Mouse (Mus musculus): ENCODE data around the gene Sarm1.

Sarm1 gene

DNA sequence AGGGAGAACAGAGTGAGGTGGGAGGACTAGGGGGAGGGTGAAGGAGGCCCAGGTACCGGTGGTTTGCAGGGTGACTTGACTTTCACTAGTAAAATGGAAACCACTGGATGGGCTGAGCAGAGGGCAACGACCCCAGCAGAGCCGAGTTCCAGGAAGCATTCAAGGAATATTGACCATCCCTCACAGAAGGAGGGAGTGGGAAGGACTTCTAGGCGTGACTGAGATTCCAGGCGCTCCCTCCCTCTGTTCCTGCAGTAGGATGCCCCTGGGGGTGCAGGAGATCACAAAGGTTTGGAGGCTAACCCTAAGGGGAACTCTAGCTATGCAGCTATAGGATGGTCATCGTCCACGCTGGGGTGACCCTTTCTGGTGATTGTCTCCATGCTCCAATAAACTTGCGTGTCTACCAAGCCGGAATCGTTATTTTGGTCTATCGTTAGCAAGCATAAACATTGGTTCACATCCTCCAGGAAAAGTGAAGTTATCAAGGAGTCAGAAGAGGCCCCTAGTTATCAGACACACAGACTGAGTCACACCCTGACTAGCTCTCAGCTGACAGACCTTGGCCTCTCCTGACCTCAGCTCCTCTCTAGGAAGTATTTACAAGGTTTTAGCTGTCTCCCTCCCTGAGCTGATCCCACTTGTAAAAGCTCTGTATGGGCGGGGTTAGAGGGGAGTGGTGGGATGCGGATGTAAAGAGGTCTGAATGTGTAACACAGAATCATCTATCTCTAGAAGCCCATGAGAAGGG lies 34.1 kb downstream of the Sarm1 start:
- ATAC-seq (ENCODE audit: low TSS enrichment): no peak

DNA sequence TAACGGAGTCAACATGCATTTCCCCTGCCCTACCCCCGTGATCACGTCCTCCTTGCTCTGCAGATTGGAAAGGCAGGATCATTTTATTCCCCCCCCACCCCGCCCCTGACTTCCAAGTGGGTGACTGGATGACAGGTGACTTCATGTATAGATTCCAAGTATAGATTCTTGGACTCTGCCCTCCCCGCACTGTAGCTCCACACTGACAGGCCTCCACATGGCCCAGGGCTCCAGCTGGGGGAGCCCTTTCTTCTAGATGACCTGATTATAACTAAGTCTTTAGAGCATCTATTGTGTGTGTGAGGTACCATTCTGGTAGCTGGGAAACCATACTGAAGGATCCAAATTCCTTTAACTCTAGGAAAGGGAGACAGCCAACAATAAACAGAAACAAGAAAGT lies 34.9 kb downstream of the Sarm1 start:
- ATAC-seq (ENCODE audit: low TSS enrichment): no peak

GRCm38 (mm10) chr11:78461894-78462293 lies 35.7 kb downstream of the Sarm1 start:
- ATAC-seq (ENCODE audit: low TSS enrichment): no peak

GRCm38 (mm10) chr11:78458740-78459139 lies 38.8 kb downstream of the Sarm1 start:
- no peak for ATAC-seq (ENCODE audit: low TSS enrichment)

- ATAC-seq (ENCODE audit: low TSS enrichment): no peak
Measured at GRCm38 (mm10) chr11:78455308-78455707, 42.2 kb downstream of the Sarm1 start.

GRCm38 (mm10) chr11:78454276-78454675 lies 43.3 kb downstream of the Sarm1 start:
- ATAC-seq (ENCODE audit: low TSS enrichment): no peak

- ATAC-seq (ENCODE audit: low TSS enrichment): no peak
Measured at GRCm38 (mm10) chr11:78453675-78454074, 43.9 kb downstream of the Sarm1 start.

DNA sequence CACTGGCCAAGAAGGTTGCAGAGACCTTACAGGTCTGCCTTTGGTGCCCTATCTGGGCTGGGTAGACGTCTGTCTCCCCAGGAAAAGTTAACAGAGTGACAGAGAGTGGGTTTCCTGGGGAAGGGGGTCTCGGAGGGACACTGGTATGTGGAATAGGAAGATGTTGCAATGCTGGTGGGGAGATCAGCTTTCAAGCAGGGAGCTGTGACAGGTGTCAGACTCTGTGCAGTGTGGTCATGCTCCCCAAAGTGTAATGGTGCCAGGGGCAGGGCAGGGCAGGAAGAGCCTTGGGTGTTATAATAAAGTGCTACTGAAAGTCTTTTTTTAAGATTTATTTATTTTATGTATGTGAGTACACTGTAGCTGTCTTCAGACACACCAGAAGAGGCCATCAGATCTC lies 47.2 kb downstream of the Sarm1 start:
- no peak for ATAC-seq (ENCODE audit: low TSS enrichment)

DNA sequence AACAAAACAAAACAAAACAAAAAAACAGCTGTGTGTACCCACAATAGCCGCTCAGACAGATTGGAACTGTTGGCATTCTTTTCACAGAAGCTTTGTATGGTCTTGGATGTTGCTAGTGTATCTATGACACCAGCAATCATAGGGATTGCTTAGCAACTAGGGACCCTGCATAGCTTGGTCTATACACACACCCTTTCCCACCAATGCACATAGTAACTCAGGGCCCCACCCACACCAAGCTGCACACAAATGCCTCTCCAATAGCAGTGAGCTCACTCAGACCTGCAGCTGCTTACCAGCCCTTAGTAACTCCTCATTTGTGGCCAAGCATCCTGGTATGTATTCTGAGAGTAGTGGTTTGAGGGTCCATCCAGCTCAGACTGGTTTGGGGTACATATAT lies 49.3 kb downstream of the Sarm1 start:
- no peak for ATAC-seq (ENCODE audit: low TSS enrichment)

- no peak for ATAC-seq (ENCODE audit: low TSS enrichment)
Measured at GRCm38 (mm10) chr11:78447168-78447567, 50.4 kb downstream of the Sarm1 start.

DNA sequence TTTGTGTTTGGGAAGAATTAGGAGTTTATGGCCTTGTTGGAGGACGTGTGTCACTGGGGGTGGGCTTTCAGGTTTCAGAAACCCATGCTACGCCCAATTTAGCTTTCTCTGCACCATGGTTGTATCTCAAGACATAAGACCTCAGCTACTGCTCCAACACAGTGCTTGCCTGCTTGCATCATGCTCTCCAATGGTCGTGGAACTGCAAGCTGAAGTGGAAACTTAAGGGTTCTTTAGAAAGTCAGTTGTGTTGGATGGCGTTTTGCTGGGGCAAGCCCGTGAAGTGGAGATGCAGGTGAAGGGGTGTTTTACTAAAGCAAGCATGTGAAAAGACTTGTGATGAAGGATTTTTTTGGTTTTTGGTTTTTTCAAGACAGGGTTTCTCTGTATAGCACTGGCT lies 54.4 kb downstream of the Sarm1 start:
- ATAC-seq (ENCODE audit: low TSS enrichment): no peak

DNA sequence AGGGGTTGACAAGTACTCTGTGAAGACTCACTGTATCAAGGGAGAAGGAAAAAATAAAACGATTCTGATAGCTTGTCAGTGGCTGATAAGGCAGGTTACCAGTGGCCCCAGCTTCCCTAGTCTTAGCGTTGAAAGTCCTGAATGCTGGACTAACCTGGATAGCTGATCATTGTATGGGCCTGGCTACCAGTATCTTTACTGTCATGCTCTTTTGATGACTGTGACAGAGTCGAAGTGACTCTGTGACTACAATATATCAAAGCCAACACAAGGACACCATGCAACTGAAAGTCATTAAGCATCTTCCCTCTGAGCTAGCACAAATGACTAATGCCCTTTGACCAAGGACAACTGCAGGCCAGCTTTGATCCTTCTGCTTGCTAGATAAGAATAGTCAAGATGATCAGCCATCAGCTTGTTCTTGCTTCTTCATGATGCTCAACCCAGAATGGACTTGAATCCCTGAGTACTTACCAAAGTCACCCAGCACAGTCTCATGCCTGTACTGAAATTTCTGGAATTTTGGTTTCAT lies 59.1 kb downstream of the Sarm1 start:
- ATAC-seq (ENCODE audit: low TSS enrichment): no peak

- ATAC-seq (ENCODE audit: low TSS enrichment): no peak
Measured at GRCm38 (mm10) chr11:78437182-78437581, 60.4 kb downstream of the Sarm1 start.

DNA sequence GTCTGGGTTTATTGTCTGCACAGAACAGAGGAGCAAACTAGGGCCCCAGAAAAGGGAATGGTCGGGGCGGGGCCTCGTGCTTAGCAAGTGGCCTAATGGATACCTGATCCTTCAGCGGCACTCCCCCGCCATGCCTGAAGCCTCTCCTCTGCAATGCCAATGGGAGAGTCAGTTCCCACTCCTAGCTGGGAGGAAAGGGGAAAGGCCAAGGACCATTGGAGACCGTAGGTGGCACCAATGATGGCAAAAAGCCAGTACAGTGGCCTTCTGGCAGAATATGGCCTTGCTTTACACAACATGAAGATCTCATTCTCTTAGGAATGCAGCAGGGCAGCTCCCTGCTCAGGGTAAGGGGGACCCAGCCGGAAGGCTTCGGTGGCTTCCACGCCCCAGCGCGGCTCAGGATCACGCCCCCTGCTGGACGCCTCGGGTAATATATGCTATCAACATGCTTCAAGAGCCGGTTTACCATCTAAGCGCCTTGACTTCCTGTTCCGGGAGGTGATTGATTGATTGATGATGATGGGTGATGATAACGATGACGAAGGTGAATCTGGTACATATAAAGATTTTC lies 61.7 kb downstream of the Sarm1 start:
- ATAC-seq (ENCODE audit: low TSS enrichment): no peak

DNA sequence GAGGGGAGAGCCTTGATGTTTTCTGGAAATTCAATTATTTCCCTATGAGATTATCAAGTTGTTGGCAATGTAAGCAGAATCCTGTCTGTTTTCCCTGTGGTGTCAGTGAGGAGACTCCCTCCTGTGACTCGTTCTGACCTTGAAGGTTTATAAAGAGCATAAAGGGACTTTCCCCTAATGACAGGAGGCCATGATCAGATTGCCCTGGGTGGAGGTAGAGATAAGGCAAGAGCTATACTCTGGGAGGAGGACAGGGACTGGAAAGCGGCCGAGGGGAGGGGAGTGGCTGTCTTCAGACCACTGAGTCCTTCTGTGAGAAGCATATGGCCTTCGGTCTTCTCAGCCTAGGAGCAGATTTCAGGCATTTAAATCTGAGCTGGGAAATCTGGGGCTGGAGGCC lies 63.5 kb downstream of the Sarm1 start:
- no peak for ATAC-seq (ENCODE audit: low TSS enrichment)

GRCm38 (mm10) chr11:78431176-78431575 lies 66.4 kb downstream of the Sarm1 start:
- ATAC-seq (ENCODE audit: low TSS enrichment): no peak

- no peak for ATAC-seq (ENCODE audit: low TSS enrichment)
Measured at GRCm38 (mm10) chr11:78430195-78430878, 67.2 kb downstream of the Sarm1 start.

DNA sequence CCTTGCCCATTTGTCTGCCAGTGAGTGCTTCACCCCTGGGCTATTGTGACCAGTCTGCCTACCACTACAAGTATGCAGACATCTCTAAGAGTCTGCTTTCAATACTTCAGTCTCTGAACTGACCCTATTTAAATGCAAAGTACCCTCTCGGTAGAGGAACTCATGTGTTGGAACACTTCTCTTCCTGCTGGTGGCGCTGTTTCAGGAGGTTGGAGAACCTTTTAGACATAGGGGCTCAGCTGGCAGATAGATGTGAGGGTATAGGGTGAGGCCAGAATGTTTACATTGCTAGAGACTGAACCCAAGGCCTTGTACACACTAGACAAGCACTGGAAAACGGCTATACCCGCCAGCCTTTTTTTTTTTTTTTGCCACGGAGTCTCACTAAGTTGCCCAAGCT lies 69.2 kb downstream of the Sarm1 start:
- ATAC-seq (ENCODE audit: low TSS enrichment): no peak

- no peak for ATAC-seq (ENCODE audit: low TSS enrichment)
Measured at GRCm38 (mm10) chr11:78427655-78428054, 69.9 kb downstream of the Sarm1 start.

- ATAC-seq (ENCODE audit: low TSS enrichment): no peak
Measured at GRCm38 (mm10) chr11:78425572-78425971, 72.0 kb downstream of the Sarm1 start.

- no peak for ATAC-seq (ENCODE audit: low TSS enrichment)
Measured at GRCm38 (mm10) chr11:78424352-78424751, 73.2 kb downstream of the Sarm1 start.

Measured in frontal cortex, adult (tissue).